Mouse (Mus musculus) ovary, adult 10 weeks (tissue): Measurements from ENCODE around the gene Hapln1. TPM values are rescaled to one million over a fixed set of nuclear protein-coding genes. Genes with fewer than 3 reads are reported as not detected.

Source experiments
- polyA plus RNA-seq: library from polyadenylated mRNA; stranded (reverse); fragments of 350-450 nt; fragmentation: Illumina TruSeq; extraction: RNeasy Lipid Tissue Mini Kit (QIAGEN cat#74804); gene quantifications from one replicate; pipeline ENCODE4 v1.2.3, GENCODE M21; 2014

Gene Hapln1
- polyA plus RNA-seq: 2.2 TPM

GRCm38 (mm10) chr13:89539205-89539886, at the start of gene Hapln1:
TSS of gene Hapln1 (plus strand) at chr13:89539796.

Other genes with a start within 250 kb of the Hapln1 start
- gene Vcan, start 202.7 kb downstream of the Hapln1 start, polyA plus RNA-seq: 106 TPM